Mouse (Mus musculus): Measurements from ENCODE around the gene Asb16.

Asb16 gene

GRCm38 (mm10) chr11:102305359-102305758, 36.8 kb downstream of the Asb16 start:
- Histone ChIP-seq H3K36me3 (ENCODE audit: insufficient read depth, low read length) (peaks cover 53% of the 10 kb centered on the region), H3K4me3 (replicated peaks; ENCODE audit: low read length) (no peak overlapping the region), H3K9me3 (ENCODE audit: low read length) (no peaks in the 10 kb centered on the region), H3K27me3 (ENCODE audit: insufficient read depth, low read length) (no peaks in the 10 kb centered on the region), H3K4me1 (replicated peaks; ENCODE audit: low read depth, low read length) (peaks cover 67% of the 10 kb centered on the region)
- TF ChIP-seq NANOG (IDR thresholded peaks at IDR 0.05; ENCODE audit: borderline replicate concordance, low read length): no peak
- TF ChIP-seq CTCF (conservative IDR thresholded peaks at IDR 0.05; ENCODE audit: low read length): no peak
- no peak for TF ChIP-seq POU5F1 (IDR thresholded peaks at IDR 0.05; ENCODE audit: borderline replicate concordance, low read length)

- Histone ChIP-seq H3K4me1 (replicated peaks; ENCODE audit: low read depth, low read length) (peaks cover 91% of the 10 kb centered on the region), H3K9me3 (ENCODE audit: low read length) (no peaks in the 10 kb centered on the region), H3K36me3 (ENCODE audit: insufficient read depth, low read length) (peaks cover 81% of the 10 kb centered on the region), H3K4me3 (replicated peaks; ENCODE audit: low read length) (0 out of 2 replicates have a peak overlapping the region, but pooled peaks have one; percentile 17), H3K27me3 (ENCODE audit: insufficient read depth, low read length) (no peaks in the 10 kb centered on the region)
- TF ChIP-seq NANOG (IDR thresholded peaks at IDR 0.05; ENCODE audit: borderline replicate concordance, low read length) (no peak), POU5F1 (IDR thresholded peaks at IDR 0.05; ENCODE audit: borderline replicate concordance, low read length) (no peak), CTCF (conservative IDR thresholded peaks at IDR 0.05; ENCODE audit: low read length) (no peak)
Measured at GRCm38 (mm10) chr11:102308104-102308503, 39.6 kb downstream of the Asb16 start.

GRCm38 (mm10) chr11:102308979-102309378, 40.4 kb downstream of the Asb16 start:
- Histone ChIP-seq H3K9me3 (ENCODE audit: low read length) (no peaks in the 10 kb centered on the region), H3K4me1 (replicated peaks; ENCODE audit: low read depth, low read length) (peaks cover 95% of the 10 kb centered on the region), H3K27me3 (ENCODE audit: insufficient read depth, low read length) (no peaks in the 10 kb centered on the region), H3K4me3 (replicated peaks; ENCODE audit: low read length) (peak overlapping the region; percentile 80), H3K36me3 (ENCODE audit: insufficient read depth, low read length) (peaks cover 89% of the 10 kb centered on the region)
- TF ChIP-seq CTCF (conservative IDR thresholded peaks at IDR 0.05; ENCODE audit: low read length): peak; percentile 86
- TF ChIP-seq POU5F1 (IDR thresholded peaks at IDR 0.05; ENCODE audit: borderline replicate concordance, low read length): no peak
- no peak for TF ChIP-seq NANOG (IDR thresholded peaks at IDR 0.05; ENCODE audit: borderline replicate concordance, low read length)

- Histone ChIP-seq H3K4me3 (replicated peaks; ENCODE audit: low read length) (peak overlapping the region; percentile 80), H3K4me1 (replicated peaks; ENCODE audit: low read depth, low read length) (peaks cover 96% of the 10 kb centered on the region), H3K9me3 (ENCODE audit: low read length) (no peaks in the 10 kb centered on the region), H3K36me3 (ENCODE audit: insufficient read depth, low read length) (peaks cover 99% of the 10 kb centered on the region), H3K27me3 (ENCODE audit: insufficient read depth, low read length) (no peaks in the 10 kb centered on the region)
- TF ChIP-seq POU5F1 (IDR thresholded peaks at IDR 0.05; ENCODE audit: borderline replicate concordance, low read length) (no peak), NANOG (IDR thresholded peaks at IDR 0.05; ENCODE audit: borderline replicate concordance, low read length) (no peak), CTCF (conservative IDR thresholded peaks at IDR 0.05; ENCODE audit: low read length) (no peak)
Measured at GRCm38 (mm10) chr11:102309821-102310617, 41.5 kb downstream of the Asb16 start.

GRCm38 (mm10) chr11:102310768-102311695, 42.5 kb downstream of the Asb16 start:
- TF ChIP-seq CTCF (conservative IDR thresholded peaks at IDR 0.05; ENCODE audit: low read length) (no peak), POU5F1 (IDR thresholded peaks at IDR 0.05; ENCODE audit: borderline replicate concordance, low read length) (no peak), NANOG (IDR thresholded peaks at IDR 0.05; ENCODE audit: borderline replicate concordance, low read length) (no peak)
- peaks cover 98% of the 10 kb centered on the region for H3K4me1 ChIP-seq (replicated peaks; ENCODE audit: low read depth, low read length)
- H3K4me3 ChIP-seq (replicated peaks; ENCODE audit: low read length): peak overlapping the region; percentile 80
- H3K27me3 ChIP-seq (ENCODE audit: insufficient read depth, low read length): no peaks in the 10 kb centered on the region
- H3K9me3 ChIP-seq (ENCODE audit: low read length): no peaks in the 10 kb centered on the region
- peaks cover 99% of the 10 kb centered on the region for H3K36me3 ChIP-seq (ENCODE audit: insufficient read depth, low read length)

GRCm38 (mm10) chr11:102311966-102312365, 43.4 kb downstream of the Asb16 start:
- Histone ChIP-seq H3K27me3 (ENCODE audit: insufficient read depth, low read length) (no peaks in the 10 kb centered on the region), H3K9me3 (ENCODE audit: low read length) (no peaks in the 10 kb centered on the region), H3K4me1 (replicated peaks; ENCODE audit: low read depth, low read length) (peaks cover 92% of the 10 kb centered on the region), H3K36me3 (ENCODE audit: insufficient read depth, low read length) (peaks cover 92% of the 10 kb centered on the region), H3K4me3 (replicated peaks; ENCODE audit: low read length) (peak overlapping the region; percentile 80; the same call in 1 of the 2 replicates)
- TF ChIP-seq CTCF (conservative IDR thresholded peaks at IDR 0.05; ENCODE audit: low read length): no peak
- TF ChIP-seq POU5F1 (IDR thresholded peaks at IDR 0.05; ENCODE audit: borderline replicate concordance, low read length): no peak
- TF ChIP-seq NANOG (IDR thresholded peaks at IDR 0.05; ENCODE audit: borderline replicate concordance, low read length): no peak

GRCm38 (mm10) chr11:102312586-102312985, 44.0 kb downstream of the Asb16 start:
- H3K36me3 ChIP-seq (ENCODE audit: insufficient read depth, low read length): peaks cover 85% of the 10 kb centered on the region
- no peak overlapping the region for H3K4me3 ChIP-seq (replicated peaks; ENCODE audit: low read length)
- H3K27me3 ChIP-seq (ENCODE audit: insufficient read depth, low read length): no peaks in the 10 kb centered on the region
- TF ChIP-seq POU5F1 (IDR thresholded peaks at IDR 0.05; ENCODE audit: borderline replicate concordance, low read length) (no peak), CTCF (conservative IDR thresholded peaks at IDR 0.05; ENCODE audit: low read length) (no peak), NANOG (IDR thresholded peaks at IDR 0.05; ENCODE audit: borderline replicate concordance, low read length) (no peak)
- H3K4me1 ChIP-seq (replicated peaks; ENCODE audit: low read depth, low read length): peaks cover 86% of the 10 kb centered on the region
- H3K9me3 ChIP-seq (ENCODE audit: low read length): no peaks in the 10 kb centered on the region

- H3K4me3 ChIP-seq (replicated peaks; ENCODE audit: low read length): no peak overlapping the region
- peaks cover 71% of the 10 kb centered on the region for H3K4me1 ChIP-seq (replicated peaks; ENCODE audit: low read depth, low read length)
- TF ChIP-seq NANOG (IDR thresholded peaks at IDR 0.05; ENCODE audit: borderline replicate concordance, low read length): no peak
- peaks cover 69% of the 10 kb centered on the region for H3K36me3 ChIP-seq (ENCODE audit: insufficient read depth, low read length)
- no peaks in the 10 kb centered on the region for H3K9me3 ChIP-seq (ENCODE audit: low read length)
- H3K27me3 ChIP-seq (ENCODE audit: insufficient read depth, low read length): no peaks in the 10 kb centered on the region
Measured at GRCm38 (mm10) chr11:102314321-102314720, 45.8 kb downstream of the Asb16 start.

Data from E14TG2a.4 (cell line).